9 mouse cellular contexts compared by ENCODE assay signal in the genomic region with DNA sequence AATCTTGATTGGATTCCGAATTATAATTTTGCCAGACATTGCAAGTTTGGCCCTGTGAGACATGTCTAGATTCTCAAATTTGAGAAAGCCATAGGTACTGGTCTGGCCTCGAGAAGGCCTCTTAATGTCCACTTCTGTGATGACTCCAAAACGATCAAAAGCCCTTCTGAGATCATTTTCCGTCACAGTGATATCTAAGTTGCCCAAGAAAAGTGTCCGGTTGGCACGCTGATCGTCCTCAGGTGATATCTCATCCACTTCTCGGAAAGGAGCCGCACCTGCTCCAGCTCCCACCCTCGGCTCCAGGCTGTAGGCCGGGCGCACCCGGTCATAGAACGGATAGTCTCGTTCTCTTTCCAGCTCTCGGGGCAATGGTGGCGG. TPM values are rescaled to one million over a fixed set of nuclear protein-coding genes. Genes with fewer than 3 reads are reported as not detected.
DNase-seq lines count a peak whose midpoint lies in the region; ATAC-seq and TF ChIP-seq lines count a peak whose summit lies in the region.
"Had no signal": no experiment of that assay in that cellular context is flagged by ENCODE, and none has a peak within 500 bp of the region (broad histone marks: within the 10 kb centered on the region; RNA-seq: fewer than 3 reads in every experiment).

No protein-coding gene starts in this region.

- H3K9ac ChIP-seq in heart, embryonic 16.5 days (ENCODE audit: low read length) = peak overlapping the region; percentile 95
- H3K9ac ChIP-seq in midbrain, embryonic 11.5 days (ENCODE audit: low read length) = peak overlapping the region; percentile 91

- TF ChIP-seq POLR2A in bone marrow, adult 2 months (IDR thresholded peaks at IDR 0.05; ENCODE audit: borderline replicate concordance, control insufficient read depth, low read depth, low read length) = no peak

- H3K4me2 ChIP-seq in heart, embryonic 16.5 days (ENCODE audit: low read depth, low read length) = peak overlapping the region; percentile 95
- peak overlapping the region; percentile 95 for H3K4me2 ChIP-seq in midbrain, embryonic 11.5 days

- H3K27ac ChIP-seq in heart, embryonic 16.5 days (ENCODE audit: low read length) = peak overlapping the region; percentile 98
- H3K27ac ChIP-seq in bone marrow, adult 2 months (ENCODE audit: control insufficient read depth, insufficient read depth, low read depth, low read length, poor library complexity) = peak overlapping the region; percentile 11; the same call in 1 of the 2 replicates
- H3K27ac ChIP-seq in hindbrain, embryonic 10.5 days = peak overlapping the region; percentile 98
- H3K27ac ChIP-seq in midbrain, embryonic 11.5 days (ENCODE audit: low read depth, low read length) = no peak overlapping the region; the same call in 1 of the 2 replicates

- H3K4me3 ChIP-seq in heart, embryonic 16.5 days (ENCODE audit: low read length) = peak overlapping the region; percentile 99
- peak overlapping the region; percentile 86 for H3K4me3 ChIP-seq in bone marrow, adult 2 months (replicated peaks; ENCODE audit: control insufficient read depth, low read depth, low read length)
- peak overlapping the region; percentile 97 for H3K4me3 ChIP-seq in hindbrain, embryonic 10.5 days
- peak overlapping the region; percentile 97 for H3K4me3 ChIP-seq in midbrain, embryonic 11.5 days (ENCODE audit: low read depth, low read length)

- no peak for TF ChIP-seq CTCF in bone marrow, adult 2 months (IDR thresholded peaks at IDR 0.05; ENCODE audit: control insufficient read depth, insufficient read depth, low read length)

- H3K4me1 ChIP-seq in heart, embryonic 16.5 days (ENCODE audit: control insufficient read depth, insufficient read depth, low read length) = peaks cover 30% of the 10 kb centered on the region
- H3K4me1 ChIP-seq in bone marrow, adult 2 months (ENCODE audit: control insufficient read depth, insufficient read depth, low read length) = peaks cover 2% of the 10 kb centered on the region; the same call in 1 of the 2 replicates
- H3K4me1 ChIP-seq in hindbrain, embryonic 10.5 days (replicated peaks) = peaks cover 50% of the 10 kb centered on the region
- peaks cover 29% of the 10 kb centered on the region for H3K4me1 ChIP-seq in midbrain, embryonic 11.5 days (ENCODE audit: control insufficient read depth, insufficient read depth, low read length)

- no peaks in the 10 kb centered on the region for H3K27me3 ChIP-seq in heart, embryonic 16.5 days (ENCODE audit: control insufficient read depth, insufficient read depth, low read length)
- H3K27me3 ChIP-seq in hindbrain, embryonic 10.5 days (ENCODE audit: insufficient read depth, poor library complexity, severe bottlenecking) = no peaks in the 10 kb centered on the region
- no peaks in the 10 kb centered on the region for H3K27me3 ChIP-seq in midbrain, embryonic 11.5 days (ENCODE audit: control insufficient read depth, insufficient read depth, low read length)
- H3K27me3 ChIP-seq: Patski had no signal

- 13% methylated on average over 17 of the region's 17 CpGs for WGBS in heart, embryonic 16.5 days
- WGBS in bone marrow, adult 2 months = 31% methylated on average over 17 of the region's 17 CpGs
- 29% methylated on average over 17 of the region's 17 CpGs for WGBS in hindbrain, embryonic 10.5 days
- WGBS in midbrain, embryonic 11.5 days = 32% methylated on average over 17 of the region's 17 CpGs

- no peak for DNase-seq in heart, postnatal 4 days
- no peak for DNase-seq in hindbrain, embryonic 10.5 days (ENCODE audit: low spot score)
- DNase-seq in midbrain, embryonic 11.5 days (ENCODE audit: low spot score, missing footprints) = peak; percentile 89
- no peak for DNase-seq in adrenal gland, postnatal 36 days
- DNase-seq in embryo, embryonic 9.5 days (ENCODE audit: extremely low spot score) = no peak
- no peak for DNase-seq in ovary, postnatal 36 days (ENCODE audit: low spot score)

- H3K9me3 ChIP-seq in heart, embryonic 16.5 days (replicated peaks; ENCODE audit: control insufficient read depth, low read length) = no peaks in the 10 kb centered on the region
- no peaks in the 10 kb centered on the region for H3K9me3 ChIP-seq in hindbrain, embryonic 10.5 days
- H3K9me3 ChIP-seq in midbrain, embryonic 11.5 days (ENCODE audit: control insufficient read depth, low read length) = no peaks in the 10 kb centered on the region

- ATAC-seq in heart, embryonic 16.5 days (replicated peaks; ENCODE audit: extremely low read depth, insufficient read depth, low FRiP score) = no peak
- no peak for ATAC-seq in midbrain, embryonic 11.5 days (ENCODE audit: low FRiP score)
- ATAC-seq: Patski had no signal

- peaks cover 18% of the 10 kb centered on the region; the same call in 1 of the 2 replicates for H3K36me3 ChIP-seq in heart, embryonic 16.5 days (ENCODE audit: control insufficient read depth, insufficient read depth)
- H3K36me3 ChIP-seq in hindbrain, embryonic 10.5 days = peaks cover 39% of the 10 kb centered on the region
- H3K36me3 ChIP-seq in midbrain, embryonic 11.5 days (ENCODE audit: control insufficient read depth, insufficient read depth, low read length) = peaks cover 9% of the 10 kb centered on the region

RNA-seq across cellular contexts. Expression of a gene that starts 1.7 kb away (rescaled TPM):
- polyA plus RNA-seq in heart, embryonic 16.5 days (2015; fragmentation: Nextera tagmentation; extraction: Ambion mirVana) = 10.5 and 10.8 TPM in 2 replicates
- 10 to 100 TPM; 33.0 to 35.1 TPM for total RNA-seq in heart, postnatal 4 days (2021)
- 14.6 and 26.7 TPM in 2 replicates for polyA plus RNA-seq in bone marrow, adult 2 months (2011; ENCODE audit: insufficient read depth, insufficient read length, low replicate concordance, missing spikeins)
- polyA plus RNA-seq in hindbrain, embryonic 10.5 days (2016; fragmentation: Nextera tagmentation; extraction: Ambion mirVana) = 12.9 and 16.5 TPM in 2 replicates
- polyA plus RNA-seq in midbrain, embryonic 11.5 days (2014; fragmentation: Nextera tagmentation; extraction: Ambion mirVana) = 19.9 and 20.6 TPM in 2 replicates
- 10 to 100 TPM; 36.5 to 40.8 TPM for total RNA-seq in adrenal gland, postnatal 36 days (2021)

RNA-seq across cellular contexts. Expression of a gene that starts 40.7 kb away (rescaled TPM):
- polyA plus RNA-seq in heart, embryonic 16.5 days (2015; fragmentation: Nextera tagmentation; extraction: Ambion mirVana) = 1.0 and 1.2 TPM in 2 replicates
- under 1 TPM; 0.31 to 0.32 TPM for total RNA-seq in heart, postnatal 4 days (2021)
- 0.80 TPM in 1 of 2 replicates, not detected in the other for polyA plus RNA-seq in bone marrow, adult 2 months (2011; ENCODE audit: insufficient read depth, insufficient read length, low replicate concordance, missing spikeins)
- polyA plus RNA-seq in hindbrain, embryonic 10.5 days (2016; fragmentation: Nextera tagmentation; extraction: Ambion mirVana) = 1.9 and 2.3 TPM in 2 replicates
- 1.8 and 2.2 TPM in 2 replicates for polyA plus RNA-seq in midbrain, embryonic 11.5 days (2014; fragmentation: Nextera tagmentation; extraction: Ambion mirVana)
- total RNA-seq in adrenal gland, postnatal 36 days (2021) = under 1 TPM; 0.23 to 0.63 TPM

RNA-seq across cellular contexts. Expression of a gene that starts 53.1 kb away (rescaled TPM):
- polyA plus RNA-seq in heart, embryonic 16.5 days (2015; fragmentation: Nextera tagmentation; extraction: Ambion mirVana) = 169 and 172 TPM in 2 replicates
- 10 to 100 TPM; 69.7 to 70.3 TPM for total RNA-seq in heart, postnatal 4 days (2021)
- 38.4 and 57.7 TPM in 2 replicates for polyA plus RNA-seq in bone marrow, adult 2 months (2011; ENCODE audit: insufficient read depth, insufficient read length, low replicate concordance, missing spikeins)
- polyA plus RNA-seq in hindbrain, embryonic 10.5 days (2016; fragmentation: Nextera tagmentation; extraction: Ambion mirVana) = 202 and 225 TPM in 2 replicates
- 195 and 198 TPM in 2 replicates for polyA plus RNA-seq in midbrain, embryonic 11.5 days (2014; fragmentation: Nextera tagmentation; extraction: Ambion mirVana)
- total RNA-seq in adrenal gland, postnatal 36 days (2021) = 10 to 100 TPM; 83.2 to 87.6 TPM
